Mouse (Mus musculus): Measurements from ENCODE around the gene Gm3625. TPM values are rescaled to one million over a fixed set of nuclear protein-coding genes. Genes with fewer than 3 reads are reported as not detected.
"Not testable (repeated sequence)": the region's sequence is repeated elsewhere in the genome, so short reads cannot be mapped to it uniquely, and the experiment has no call there.

The Gm3625 gene
- total RNA-seq, 1 experiment from 2014 or later = not detected

- no peak for ATAC-seq (ENCODE audit: extremely low read depth, insufficient number of reproducible peaks, low FRiP score, poor library complexity, severe bottlenecking)
Observed at GRCm38 (mm10) chr12:4558013-4558412, 34.7 kb downstream of the Gm3625 start.

GRCm38 (mm10) chr12:4557436-4557835 lies 35.3 kb downstream of the Gm3625 start:
- no peak for ATAC-seq (ENCODE audit: extremely low read depth, insufficient number of reproducible peaks, low FRiP score, poor library complexity, severe bottlenecking)

GRCm38 (mm10) chr12:4556891-4557290 lies 35.8 kb downstream of the Gm3625 start:
- no peak for ATAC-seq (ENCODE audit: extremely low read depth, insufficient number of reproducible peaks, low FRiP score, poor library complexity, severe bottlenecking)

- no peak for ATAC-seq (ENCODE audit: extremely low read depth, insufficient number of reproducible peaks, low FRiP score, poor library complexity, severe bottlenecking)
Observed at GRCm38 (mm10) chr12:4555451-4555850, 37.3 kb downstream of the Gm3625 start.

GRCm38 (mm10) chr12:4553704-4554103 lies 39.0 kb downstream of the Gm3625 start:
- not testable (repeated sequence) for ATAC-seq (ENCODE audit: extremely low read depth, insufficient number of reproducible peaks, low FRiP score, poor library complexity, severe bottlenecking)

DNA sequence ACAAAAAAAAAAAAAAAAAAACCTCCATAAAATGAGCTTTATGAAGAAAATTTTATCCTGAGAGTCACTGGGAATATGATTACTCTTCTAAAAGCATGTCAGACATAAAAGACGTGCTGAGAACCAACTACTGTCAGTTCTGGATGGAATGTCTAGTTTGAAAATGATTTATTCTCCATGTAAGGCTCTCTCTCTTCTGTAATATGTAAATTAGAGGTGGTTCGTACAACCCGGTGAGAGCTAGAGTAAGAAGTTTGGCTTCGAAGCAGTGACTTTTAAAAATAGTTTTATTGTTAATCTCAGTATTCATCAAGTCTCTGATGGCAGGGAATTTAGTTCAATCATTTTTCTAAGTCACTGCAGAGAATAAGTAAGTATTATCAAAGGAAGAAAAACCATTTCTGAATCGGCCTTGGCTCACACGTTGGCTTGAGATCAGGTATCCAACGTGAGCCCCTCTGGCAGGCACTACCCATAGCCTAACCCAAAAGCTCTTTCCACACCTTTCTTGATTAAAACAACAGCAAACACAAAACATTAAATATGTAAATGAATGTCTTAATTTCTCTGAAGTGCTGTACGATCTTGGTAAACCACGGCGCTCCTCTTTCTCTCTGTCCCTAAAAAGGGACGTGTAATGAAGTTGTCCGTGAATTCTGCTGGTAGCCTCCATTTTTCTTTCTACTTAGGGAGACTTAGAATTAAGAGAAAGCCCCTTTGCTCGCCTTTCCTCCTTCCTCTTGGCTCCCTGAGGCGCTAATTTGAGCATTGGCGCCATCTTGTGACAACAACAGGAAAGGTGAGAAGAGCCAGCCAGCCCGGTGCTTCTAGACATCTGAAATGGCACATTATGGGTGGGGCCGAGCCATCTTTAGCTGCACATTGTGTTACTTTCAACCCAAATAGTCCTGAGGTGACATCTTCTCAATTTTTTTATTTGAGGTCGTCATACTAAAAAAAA lies 44.4 kb downstream of the Gm3625 start:
- peak; percentile 88 for ATAC-seq (ENCODE audit: extremely low read depth, insufficient number of reproducible peaks, low FRiP score, poor library complexity, severe bottlenecking)

DNA sequence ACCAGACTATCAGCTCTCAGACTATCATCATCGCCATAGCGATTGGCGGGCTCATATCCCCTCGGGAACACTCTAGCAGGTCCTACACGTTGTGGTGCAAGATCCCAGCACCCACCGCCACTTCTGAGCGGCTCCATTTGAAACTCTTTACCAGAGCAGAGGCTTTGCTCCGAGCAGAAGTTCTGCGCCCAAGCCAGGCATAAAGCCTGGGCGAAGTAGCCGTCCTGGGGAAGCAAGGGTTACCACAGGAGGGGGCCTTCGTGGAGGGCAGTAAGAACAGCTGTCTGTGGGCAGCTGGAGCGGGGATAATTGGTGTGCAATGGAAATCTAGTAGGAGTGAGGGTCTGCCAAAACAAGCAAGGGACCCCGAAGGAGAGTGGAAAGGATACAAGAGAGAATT lies 45.2 kb downstream of the Gm3625 start:
- no peak for ATAC-seq (ENCODE audit: extremely low read depth, insufficient number of reproducible peaks, low FRiP score, poor library complexity, severe bottlenecking)

DNA sequence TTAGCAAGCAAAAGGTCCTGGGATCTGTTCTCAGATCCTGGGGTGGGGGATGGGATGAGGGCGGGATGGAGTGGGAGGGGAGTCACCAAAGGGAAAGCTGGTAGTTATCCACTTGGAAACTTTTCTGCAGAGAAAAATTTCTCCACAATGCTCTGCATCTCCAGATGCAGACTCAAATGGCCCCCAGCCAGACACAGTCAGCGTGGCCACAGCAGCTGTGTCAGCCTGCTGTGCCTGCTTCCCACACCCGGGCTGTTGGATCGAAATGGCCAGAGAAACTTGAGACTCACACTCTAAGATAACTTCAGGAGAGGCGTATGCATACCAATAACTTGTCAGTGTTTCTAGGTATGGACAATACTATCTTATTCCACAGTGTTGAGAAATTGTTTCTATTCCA lies 46.2 kb downstream of the Gm3625 start:
- no peak for ATAC-seq (ENCODE audit: extremely low read depth, insufficient number of reproducible peaks, low FRiP score, poor library complexity, severe bottlenecking)

- ATAC-seq (ENCODE audit: extremely low read depth, insufficient number of reproducible peaks, low FRiP score, poor library complexity, severe bottlenecking) = peak; percentile 51; the same call in 1 of the 2 replicates
Observed at GRCm38 (mm10) chr12:4545425-4545824, 47.3 kb downstream of the Gm3625 start.

GRCm38 (mm10) chr12:4544400-4544919 lies 48.3 kb downstream of the Gm3625 start:
- ATAC-seq (ENCODE audit: extremely low read depth, insufficient number of reproducible peaks, low FRiP score, poor library complexity, severe bottlenecking) = peak; percentile 67

Other genes starting within 250 kb of the Gm3625 start
- gene Ncoa1, start 115.7 kb downstream of the Gm3625 start, total RNA-seq (2017) = 41.1 and 50.9 TPM in 2 replicates
- 417 and 436 TPM in 2 replicates for gene Itsn2, start 289 bp downstream of the Gm3625 start, total RNA-seq (2017)
- 0.47 TPM in 1 of 2 replicates, not detected in the other for gene Fam228a, start 145.5 kb upstream of the Gm3625 start, total RNA-seq (2017)
- not detected in 2 replicates for gene Pfn4, start 176.1 kb upstream of the Gm3625 start, total RNA-seq (2017)
- gene Fam228b, start 176.3 kb upstream of the Gm3625 start, total RNA-seq (2017) = 0.49 and 0.70 TPM in 2 replicates
- 71.2 and 81.2 TPM in 2 replicates for gene Sf3b6, start 224.6 kb upstream of the Gm3625 start, total RNA-seq (2017)
- 0.70 and 2.1 TPM in 2 replicates for gene Fkbp1b, start 248.7 kb upstream of the Gm3625 start, total RNA-seq (2017)